Mouse (Mus musculus): Measurements from ENCODE around the gene Ssr2.

DNA sequence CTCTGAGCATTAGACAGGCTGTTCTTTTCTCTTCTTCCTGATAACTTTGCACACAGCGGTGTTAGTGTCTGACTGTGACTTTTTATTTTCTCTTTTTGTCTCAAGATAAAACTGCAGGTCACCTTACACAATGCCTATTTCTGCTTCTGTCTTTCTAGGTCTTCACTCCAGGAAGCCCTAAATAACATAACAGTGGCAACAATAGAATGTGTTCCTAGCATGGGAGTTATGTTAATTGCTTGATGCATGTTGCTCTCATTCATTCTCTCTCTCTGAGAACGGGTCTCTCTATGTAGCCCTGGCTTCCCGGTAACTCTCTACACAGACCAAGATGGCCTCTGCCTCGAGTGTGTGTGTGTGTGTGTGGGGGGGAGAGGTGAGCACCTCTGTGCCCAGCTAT lies 26.8 kb downstream of the Ssr2 start:
- TF ChIP-seq CEBPB (IDR thresholded peaks at IDR 0.05; ENCODE audit: low read depth) (no peak), CTCF (IDR thresholded peaks at IDR 0.05; ENCODE audit: control insufficient read depth, insufficient read depth, insufficient read length) (no peak), MYOD1 (IDR thresholded peaks at IDR 0.05; ENCODE audit: control insufficient read depth, insufficient read length, low read depth) (no peak), MYOG (IDR thresholded peaks at IDR 0.05; ENCODE audit: control insufficient read depth, extremely low read depth, insufficient read length) (no peak), USF1 (IDR thresholded peaks at IDR 0.05; ENCODE audit: low read depth) (no peak)
